Mouse (Mus musculus) gastrocnemius, adult 8-10 months (tissue): ENCODE measurements around the gene Ece1. TPM values are rescaled to one million over a fixed set of nuclear protein-coding genes. Genes with fewer than 3 reads are reported as not detected.
"Not testable (repeated sequence)": the region's sequence is repeated elsewhere in the genome, so short reads cannot be mapped to it uniquely, and the experiment has no call there.

Source experiments
- DNase-seq, 2 experiments: peaks; one replicate each; pipeline ENCODE4 v3.0.0; 2022; ENCODE audit warnings: low spot score in 2 of 2
- total RNA-seq, 4 experiments: library from RNA; stranded (reverse); gene quantifications; 2 replicates each; pipeline ENCODE4 v1.2.4; 2022

Gene Ece1
- total RNA-seq, 4 experiments from 2014 or later: 48.8 to 97.1 (median 69.4) TPM

- peak in 1 of 2 experiments; percentile 36 for DNase-seq
These were observed 79.3 kb downstream of the Ece1 start for GRCm38 (mm10) chr4:137941131-137941844.

- peak; percentile 64 to 72 for DNase-seq
These were observed 80.1 kb downstream of the Ece1 start for GRCm38 (mm10) chr4:137941871-137942781.

- DNase-seq: no peak
These were observed 80.9 kb downstream of the Ece1 start for GRCm38 (mm10) chr4:137942782-137943486.

- peak; percentile 57 to 74 for DNase-seq
These were observed 81.5 kb downstream of the Ece1 start for GRCm38 (mm10) chr4:137943540-137943939.

- DNase-seq: no peak
These were observed 83.3 kb downstream of the Ece1 start for GRCm38 (mm10) chr4:137945376-137945775.

- no peak for DNase-seq
These were observed 84.4 kb downstream of the Ece1 start for GRCm38 (mm10) chr4:137946419-137946818.

GRCm38 (mm10) chr4:137952840-137953239 is 90.8 kb downstream of the Ece1 start:
- DNase-seq: peak; percentile 52 to 60

- DNase-seq: no peak
These were observed 92.1 kb downstream of the Ece1 start for GRCm38 (mm10) chr4:137954184-137954583.

GRCm38 (mm10) chr4:137954926-137955396 is 92.9 kb downstream of the Ece1 start:
- DNase-seq: peak; percentile 55 to 58

- DNase-seq: no peak
These were observed 94.2 kb downstream of the Ece1 start for GRCm38 (mm10) chr4:137956260-137956659.

- DNase-seq: no peak
These were observed 98.0 kb downstream of the Ece1 start for GRCm38 (mm10) chr4:137959889-137960665.

- DNase-seq: no peak
These were observed 98.7 kb downstream of the Ece1 start for GRCm38 (mm10) chr4:137960757-137961156.

GRCm38 (mm10) chr4:137962643-137963350 is 100.8 kb downstream of the Ece1 start:
- DNase-seq: no peak

GRCm38 (mm10) chr4:137963431-137963830 is 101.4 kb downstream of the Ece1 start:
- DNase-seq: no peak

GRCm38 (mm10) chr4:137963881-137964584 is 102.0 kb downstream of the Ece1 start:
- peak; percentile 86 to 89 for DNase-seq

GRCm38 (mm10) chr4:137964585-137964930 is 102.5 kb downstream of the Ece1 start:
- no peak for DNase-seq

GRCm38 (mm10) chr4:137968203-137968602 is 106.2 kb downstream of the Ece1 start:
- DNase-seq: peak; percentile 45 to 56

GRCm38 (mm10) chr4:137970623-137971199 is 108.7 kb downstream of the Ece1 start:
- DNase-seq: not testable (repeated sequence)

- not testable (repeated sequence) for DNase-seq
These were observed 112.9 kb downstream of the Ece1 start for GRCm38 (mm10) chr4:137974856-137975432.
